Mouse (Mus musculus) layer of hippocampus, postnatal 14 days (tissue): ENCODE measurements at regions not wholly inside any gene's neighbourhood (a gene's known extent, or its start where the extent isn't known, plus 50 kb on each side); places are given as distances from the start of the nearest gene placed in this dataset.
"Not testable (repeated sequence)": the region's sequence is repeated elsewhere in the genome, so short reads cannot be mapped to it uniquely, and the experiment has no call there.

Experiments
- DNase-seq, 2 experiments: peaks; one replicate each; pipeline ENCODE4 v3.0.0; 2021 to 2022; ENCODE audit warnings: low spot score in 2 of 2, mixed read lengths in 1 of 2

DNA sequence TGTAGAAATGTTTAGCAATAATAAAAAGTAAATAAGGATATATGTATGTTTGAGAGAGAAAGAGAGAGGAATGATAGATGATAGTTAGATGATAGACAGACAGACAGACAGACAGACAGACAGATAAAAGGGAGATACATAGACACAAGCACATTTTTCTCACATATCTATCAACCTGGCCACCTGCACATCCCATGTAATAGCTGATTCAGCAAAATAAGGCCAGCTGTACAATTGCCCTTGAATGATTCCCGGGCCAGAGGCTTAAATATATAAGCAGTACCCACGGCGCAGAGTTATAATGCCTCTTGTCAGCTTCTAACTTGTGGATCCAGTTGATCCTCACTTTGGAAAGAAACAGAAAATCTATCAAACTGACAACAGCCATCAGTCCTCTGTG, 178.5 kb downstream of the Tmem114 start:
- DNase-seq, result no peak

DNA sequence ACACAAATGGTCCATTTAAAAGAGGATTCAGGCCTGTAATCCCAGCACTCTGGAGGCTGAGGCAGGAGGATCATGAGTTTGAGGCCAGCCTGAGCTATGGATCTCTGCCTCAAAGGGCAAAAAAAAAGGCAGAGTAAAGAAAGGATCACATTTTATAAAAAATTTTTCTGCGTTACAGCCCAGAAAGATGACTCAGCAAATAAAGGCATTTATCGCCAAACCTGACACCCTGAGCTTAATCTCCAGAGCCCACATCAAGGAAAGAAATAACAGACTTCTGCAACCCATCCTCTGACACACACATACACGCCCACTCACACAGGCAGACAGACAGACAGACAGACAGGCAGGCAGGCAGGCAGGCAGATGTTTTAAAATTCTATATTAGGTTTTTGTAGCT, 179.3 kb downstream of the Tmem114 start:
- no peak for DNase-seq

DNA sequence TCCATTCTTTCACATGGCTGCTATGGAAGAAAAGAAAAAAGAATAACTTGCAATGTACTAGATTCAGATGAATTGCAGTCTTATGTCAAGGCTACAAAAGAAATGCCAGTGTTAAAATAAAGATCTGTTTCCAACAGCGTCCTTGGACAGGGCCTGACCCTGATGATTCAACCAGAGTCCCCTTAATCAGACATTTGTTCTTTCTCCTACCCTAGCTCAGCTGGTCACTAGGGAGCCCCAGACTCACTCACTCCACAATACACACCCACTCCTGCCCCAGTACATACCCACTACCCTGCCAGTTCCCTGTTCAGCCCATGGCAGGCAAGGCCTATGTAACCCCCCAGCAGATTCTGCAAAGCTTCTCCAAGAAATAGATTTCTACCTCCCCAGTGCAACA, 190.6 kb downstream of the Tmem114 start:
- DNase-seq, result no peak

DNA sequence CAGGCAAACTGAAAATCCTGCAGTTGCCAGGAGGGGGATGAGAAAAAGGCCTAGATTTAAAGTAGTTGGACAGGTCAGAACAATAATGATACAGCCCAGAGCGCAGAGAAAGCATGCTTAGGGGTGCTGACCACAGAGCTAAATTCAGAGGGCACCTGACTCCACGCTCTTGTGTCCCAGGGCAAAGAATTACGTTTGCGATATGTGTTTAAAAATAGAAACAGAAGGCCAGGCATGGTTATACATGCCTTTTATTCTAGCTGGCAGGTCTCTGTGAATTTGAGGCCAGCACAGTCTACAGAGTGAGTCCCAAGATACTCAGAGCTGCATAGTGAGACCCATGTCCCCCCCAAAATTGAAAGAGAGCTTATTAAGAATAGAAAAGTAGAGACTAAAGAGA, 192.9 kb downstream of the Tmem114 start:
- no peak for DNase-seq

DNA sequence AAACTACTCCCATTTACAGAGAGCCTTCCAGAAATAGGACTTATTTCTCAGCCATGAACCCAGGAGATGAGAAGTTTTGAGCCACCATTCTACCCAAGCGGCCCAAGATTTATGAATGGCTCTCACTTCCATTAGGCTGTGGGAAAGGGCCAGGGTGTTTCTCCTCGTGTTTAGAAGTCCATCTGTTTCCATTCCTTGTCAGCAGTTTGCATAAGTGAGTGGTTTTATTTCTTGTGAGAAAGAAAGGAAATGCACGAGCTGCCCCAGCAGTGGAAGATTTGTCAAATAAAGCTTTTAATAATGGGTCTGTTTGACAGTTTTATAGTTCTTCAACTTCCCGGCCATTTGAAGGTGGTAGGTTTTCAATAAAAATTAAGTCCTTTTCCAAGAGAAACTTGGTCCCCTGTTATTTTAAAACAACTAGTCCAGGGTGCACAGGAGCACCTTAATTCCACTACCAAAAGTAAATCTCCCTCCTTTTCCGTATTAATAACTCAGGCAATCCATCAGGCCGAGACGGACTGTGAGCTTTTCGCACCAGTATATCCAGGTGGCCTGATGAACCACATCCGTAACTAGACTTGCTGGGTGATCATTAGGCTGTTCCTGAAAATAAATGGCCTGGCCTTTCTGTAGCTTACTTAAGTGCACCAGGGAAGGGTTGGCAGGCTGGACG, 201.2 kb downstream of the Tmem114 start:
- DNase-seq, result no peak

DNA sequence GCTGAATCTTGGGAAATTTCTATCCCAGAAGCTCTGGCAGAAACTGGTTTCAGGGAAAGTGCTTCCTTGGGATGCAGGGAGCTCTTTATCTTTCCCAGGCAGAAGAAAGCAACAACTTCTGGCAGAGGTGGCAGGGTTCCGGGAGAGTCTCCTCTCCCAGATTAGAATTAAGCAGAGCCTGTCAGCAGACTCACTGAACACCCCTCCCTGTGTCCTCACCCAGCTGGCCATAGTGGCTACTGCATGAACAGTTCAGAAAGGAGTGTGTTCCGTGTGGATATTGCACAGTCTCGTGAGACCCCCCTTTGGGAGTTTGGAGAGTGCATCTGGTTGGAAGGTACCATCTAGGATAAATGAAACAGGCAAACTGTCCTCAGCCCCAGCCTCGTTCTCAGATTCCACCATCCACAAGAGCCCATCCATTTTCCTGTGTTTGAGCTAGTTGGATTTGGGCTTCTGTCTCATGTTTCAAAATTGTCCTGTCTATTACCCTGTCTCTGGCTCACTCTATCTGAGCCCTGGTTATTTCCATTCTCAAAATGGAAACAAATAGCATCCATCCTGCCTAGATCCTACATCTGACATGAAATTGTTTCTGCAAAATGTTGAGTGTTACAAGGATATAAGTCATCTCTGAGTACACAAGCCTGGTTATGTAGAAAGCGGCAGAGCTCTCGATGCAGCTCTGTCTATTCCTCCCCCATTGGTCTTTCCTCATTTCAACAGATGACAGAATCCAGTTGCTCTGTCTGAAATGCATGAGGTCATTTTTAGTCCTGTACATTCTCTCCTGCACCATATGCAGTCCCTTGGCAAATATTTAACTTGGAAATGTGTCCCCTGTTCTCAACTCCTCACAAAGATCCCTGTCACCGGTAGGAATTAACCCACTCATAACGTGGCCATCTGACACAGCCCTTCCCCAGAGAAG, 216.4 kb downstream of the Tmem114 start:
- DNase-seq, result no peak

DNA sequence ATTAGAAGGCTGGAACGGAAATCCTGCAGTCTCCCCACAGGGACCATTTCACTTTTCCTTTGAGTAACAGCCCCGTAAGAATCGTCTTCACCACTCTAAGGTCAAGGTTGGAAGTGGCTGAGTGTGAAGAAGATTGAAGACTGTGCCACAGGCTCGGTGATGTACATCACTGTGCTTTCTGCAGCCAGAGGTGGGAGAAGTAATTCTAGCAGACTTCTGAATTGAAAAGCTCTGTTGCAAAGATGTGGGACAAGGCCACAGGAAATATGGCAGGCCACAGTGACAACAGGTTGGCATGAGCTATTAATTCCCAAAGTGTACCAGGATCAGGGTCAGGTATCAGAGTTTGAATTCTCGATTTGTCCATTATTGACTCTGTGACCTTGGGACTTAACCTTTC, 219.9 kb downstream of the Tmem114 start:
- DNase-seq, result no peak

DNA sequence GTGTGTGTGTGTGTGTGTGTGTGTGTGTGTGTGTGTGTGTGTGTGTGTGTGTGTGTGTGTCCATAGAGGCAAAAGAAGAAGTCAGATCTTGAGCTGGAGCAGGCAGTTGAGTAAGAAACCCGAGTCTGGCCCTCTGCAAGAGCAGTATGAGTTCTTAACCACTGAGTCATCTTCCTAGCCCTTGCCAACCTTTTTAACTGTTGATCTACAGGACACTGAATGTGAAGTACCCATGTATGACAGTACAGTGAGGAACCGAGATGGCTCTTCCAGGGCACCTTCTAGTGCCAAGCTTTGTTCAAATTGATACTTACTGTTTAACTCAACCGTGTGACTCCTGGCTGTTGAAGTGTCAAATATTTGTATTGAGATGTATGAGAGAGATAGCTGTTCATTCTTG, 223.6 kb downstream of the Tmem114 start:
- no peak for DNase-seq

DNA sequence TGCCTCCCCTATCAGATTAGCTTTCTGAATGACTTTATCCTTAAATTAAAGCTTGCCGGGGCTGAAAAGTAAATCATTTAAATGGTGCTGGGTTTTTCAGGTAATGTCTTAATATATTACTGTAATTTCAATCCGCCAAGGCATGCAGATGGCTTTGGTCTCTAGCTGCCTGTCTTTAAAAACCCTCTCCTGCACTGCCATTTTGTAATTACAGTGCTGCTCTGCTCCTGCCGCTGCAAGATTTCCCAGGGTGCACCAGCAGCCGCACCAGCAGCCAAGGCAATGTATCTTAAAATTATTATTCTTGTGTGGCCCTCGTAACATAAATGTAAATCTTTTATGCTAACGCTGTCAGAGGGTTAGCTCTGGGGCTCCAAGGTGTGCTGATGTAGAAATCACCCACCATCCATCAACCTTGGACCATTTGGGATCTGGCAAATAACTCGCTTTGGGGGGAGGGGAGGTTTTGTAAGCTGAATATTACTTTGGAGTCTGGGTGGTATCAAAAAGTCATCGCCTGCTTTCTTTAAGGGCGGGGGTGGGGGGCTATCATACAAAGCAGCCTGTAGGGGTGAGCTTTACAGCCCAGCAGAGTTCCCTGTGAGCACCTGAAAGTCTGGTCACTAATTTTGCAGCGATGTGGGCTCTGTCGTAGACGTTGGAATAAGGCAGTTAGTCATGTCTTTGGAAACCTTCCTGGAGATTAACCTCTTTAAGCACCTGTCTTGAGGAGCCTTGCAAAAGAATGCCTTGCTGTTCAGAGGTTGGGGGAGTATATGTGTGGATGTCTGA, 226.0 kb downstream of the Tmem114 start:
- no peak for DNase-seq

DNA sequence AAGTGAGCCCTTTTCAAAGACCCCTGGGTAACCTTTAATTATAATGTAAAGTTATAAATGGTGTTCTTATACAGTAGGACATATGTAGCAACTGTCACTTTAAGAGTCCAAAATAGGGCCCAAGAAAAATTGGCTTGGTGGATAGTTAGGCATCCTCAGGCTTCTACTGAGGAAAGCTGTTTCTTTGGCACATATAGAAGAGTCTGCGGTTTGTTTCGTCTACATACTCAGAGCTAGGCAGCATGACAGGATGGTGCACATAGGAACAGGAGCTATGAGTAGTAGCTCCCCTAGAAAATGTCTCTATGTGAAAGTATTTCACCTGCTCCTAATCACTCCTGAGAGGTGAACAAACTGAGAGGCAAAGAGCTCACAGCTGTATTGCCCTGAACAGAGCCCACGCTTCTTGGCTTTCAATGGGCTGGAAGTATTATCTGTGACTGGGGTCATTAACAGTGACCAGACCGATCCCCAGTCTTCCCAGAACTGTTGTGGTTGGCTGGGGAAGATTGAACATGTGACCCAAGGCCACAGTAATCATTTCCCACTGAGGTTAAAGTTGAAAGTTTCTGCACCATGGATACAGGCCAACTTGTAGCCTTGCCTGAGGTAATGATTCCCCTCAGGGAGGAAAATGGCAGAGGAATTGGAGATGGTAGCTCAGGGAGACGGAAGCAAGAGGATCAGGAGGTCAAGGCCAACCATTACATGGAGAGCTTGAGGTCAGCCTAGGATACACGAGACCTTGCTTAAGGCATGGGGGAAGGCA, 235.3 kb downstream of the Tmem114 start:
- no peak for DNase-seq

DNA sequence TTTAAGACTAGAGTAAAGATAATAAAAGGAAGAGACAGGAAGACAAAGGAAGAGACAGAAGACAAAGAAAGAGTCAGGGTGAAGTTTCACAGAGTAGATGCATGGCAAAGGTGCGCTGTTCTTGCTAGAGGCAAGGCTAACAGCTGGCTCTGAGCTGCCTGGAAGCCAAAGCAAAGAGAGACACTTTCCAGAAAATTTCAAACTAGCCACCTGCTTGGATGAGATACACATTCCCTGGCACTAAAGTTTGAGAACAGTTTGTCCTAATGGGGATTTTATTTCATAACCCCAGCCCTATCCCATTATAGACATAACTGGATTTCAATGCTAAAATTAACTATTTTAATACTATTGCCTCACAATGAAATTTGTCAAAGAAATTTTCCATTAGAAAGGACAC, 235.9 kb downstream of the Tmem114 start:
- DNase-seq, result no peak

DNA sequence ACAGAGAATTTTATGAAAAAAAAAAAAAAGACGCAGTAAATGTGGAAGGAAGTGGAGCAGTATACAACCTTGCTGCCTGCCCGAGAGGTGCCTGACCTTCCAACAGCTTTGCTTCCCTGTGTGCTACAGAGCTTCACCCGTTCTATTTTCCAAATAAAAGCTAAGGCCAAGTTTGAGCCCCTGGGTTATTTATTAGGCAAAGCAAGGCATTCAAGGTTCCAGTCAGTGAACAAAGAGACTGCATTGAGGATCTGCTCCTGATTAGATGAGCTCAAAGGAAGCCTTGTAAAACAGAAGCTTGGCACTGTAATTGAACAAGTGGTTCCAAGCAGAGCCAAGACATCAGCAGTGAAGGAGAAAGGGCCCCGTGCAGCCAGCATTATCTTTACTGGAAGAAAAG, 236.4 kb downstream of the Tmem114 start:
- peak in 1 of 2 experiments; percentile 28 for DNase-seq

DNA sequence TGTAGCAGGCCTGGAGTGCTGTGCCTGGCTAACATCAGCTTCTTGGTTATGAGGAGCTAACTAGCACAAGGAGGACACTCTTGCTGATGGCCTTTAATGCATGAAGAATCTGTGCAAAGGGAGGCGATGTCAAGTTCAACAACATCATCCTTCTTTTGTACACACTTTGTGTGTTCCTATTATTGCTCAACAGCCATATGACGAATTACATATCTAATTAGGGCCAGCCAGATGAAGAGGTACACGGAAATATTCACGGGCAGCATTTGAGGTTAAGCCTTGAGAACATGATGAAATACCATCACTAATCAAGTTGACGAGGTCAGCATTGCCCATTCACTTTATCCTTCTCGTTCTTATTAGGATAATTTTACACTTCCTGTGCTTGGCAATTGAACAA, 240.2 kb downstream of the Tmem114 start:
- no peak for DNase-seq

DNA sequence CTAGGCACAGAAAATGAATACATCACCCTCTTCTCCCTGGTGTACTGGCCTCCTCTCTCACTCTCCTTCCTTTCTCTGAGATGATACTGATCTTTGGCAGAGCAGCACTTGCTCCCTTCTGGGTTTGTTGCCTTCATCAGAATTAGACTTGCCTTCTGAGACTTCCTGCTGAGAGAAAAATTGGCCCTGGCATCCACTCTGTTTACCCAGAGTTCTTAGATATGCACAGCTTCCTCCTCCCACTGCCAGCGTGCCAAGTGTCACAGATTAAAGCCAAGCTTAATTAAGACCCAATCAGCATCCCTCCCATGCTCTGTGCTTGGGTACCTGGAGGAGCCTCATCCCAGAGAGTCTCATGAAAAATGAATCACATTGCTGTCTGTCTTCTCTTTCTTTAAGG, 246.0 kb downstream of the Tmem114 start:
- DNase-seq, result peak in 1 of 2 experiments; percentile 17

DNA sequence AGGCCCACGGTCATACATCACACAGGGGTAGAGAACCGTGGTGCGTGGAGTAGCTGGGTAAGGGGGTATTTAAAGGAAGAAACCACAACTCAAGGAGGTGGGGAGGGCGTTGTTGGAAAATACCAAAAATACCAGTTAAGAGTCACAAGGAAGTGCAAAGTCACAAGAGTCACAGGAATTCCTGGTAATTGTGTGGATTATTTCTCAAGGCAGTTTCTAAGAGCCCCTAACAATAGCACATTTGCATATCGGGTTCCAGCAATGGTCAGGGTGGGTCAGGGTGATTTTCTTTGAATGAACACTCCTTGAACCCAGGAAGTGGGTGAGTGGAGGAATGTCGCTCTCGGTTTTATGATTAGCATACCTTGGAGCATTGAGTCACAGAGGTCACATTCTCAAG, 247.7 kb downstream of the Tmem114 start:
- not testable (repeated sequence) for DNase-seq

DNA sequence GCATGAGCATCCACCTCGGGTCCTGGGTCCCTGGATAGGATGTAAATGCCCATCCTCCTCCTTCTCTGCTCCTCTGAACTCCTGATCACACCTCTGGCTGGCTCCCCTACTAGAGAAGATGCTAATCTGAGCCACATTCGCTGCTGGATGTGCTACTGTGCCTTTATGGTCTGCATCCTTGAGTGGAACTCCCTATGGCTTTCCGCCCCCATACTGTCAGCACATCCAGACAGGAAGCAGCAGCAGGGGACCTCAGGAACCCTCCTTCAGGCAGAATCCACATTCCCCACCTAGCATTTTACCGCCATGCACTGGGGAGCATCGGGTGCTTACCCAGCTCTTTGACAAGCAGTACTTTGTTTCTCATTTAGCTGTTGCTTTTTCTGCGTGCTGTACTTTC, 248.8 kb downstream of the Tmem114 start:
- DNase-seq, result no peak
